Mouse (Mus musculus): ENCODE measurements around the gene Sh3gl2. TPM values are rescaled to one million over a fixed set of nuclear protein-coding genes. Genes with fewer than 3 reads are reported as not detected.
A peak's percentile ranks its signal among the peaks of the same experiment; 100 is the strongest.

Gene Sh3gl2
- total RNA-seq, 1 experiment from 2014 or later, result not detected

- no peak for ATAC-seq (replicated peaks in 1 of 2; ENCODE audit: insufficient read depth in 1 of 2, low FRiP score in 2 of 2, low TSS enrichment in 1 of 2, low read depth in 1 of 2, poor library complexity in 2 of 2, severe bottlenecking in 2 of 2)
These were observed 281.5 kb downstream of the Sh3gl2 start for GRCm38 (mm10) chr4:85486316-85486946.

GRCm38 (mm10) chr4:85505718-85506117 lies 300.8 kb downstream of the Sh3gl2 start:
- ATAC-seq (replicated peaks in 1 of 2; ENCODE audit: insufficient read depth in 1 of 2, low FRiP score in 2 of 2, low TSS enrichment in 1 of 2, low read depth in 1 of 2, poor library complexity in 2 of 2, severe bottlenecking in 2 of 2), result no peak

- ATAC-seq (replicated peaks in 1 of 2; ENCODE audit: insufficient read depth in 1 of 2, low FRiP score in 2 of 2, low TSS enrichment in 1 of 2, low read depth in 1 of 2, poor library complexity in 2 of 2, severe bottlenecking in 2 of 2), result no peak
These were observed 302.1 kb downstream of the Sh3gl2 start for GRCm38 (mm10) chr4:85506976-85507375.

- ATAC-seq (replicated peaks in 1 of 2; ENCODE audit: insufficient read depth in 1 of 2, low FRiP score in 2 of 2, low TSS enrichment in 1 of 2, low read depth in 1 of 2, poor library complexity in 2 of 2, severe bottlenecking in 2 of 2), result no peak
These were observed 302.6 kb downstream of the Sh3gl2 start for GRCm38 (mm10) chr4:85507491-85507890.

- no peak for ATAC-seq (replicated peaks in 1 of 2; ENCODE audit: insufficient read depth in 1 of 2, low FRiP score in 2 of 2, low TSS enrichment in 1 of 2, low read depth in 1 of 2, poor library complexity in 2 of 2, severe bottlenecking in 2 of 2)
These were observed 308.4 kb downstream of the Sh3gl2 start for GRCm38 (mm10) chr4:85513288-85513687.

- no peak for ATAC-seq (replicated peaks in 1 of 2; ENCODE audit: insufficient read depth in 1 of 2, low FRiP score in 2 of 2, low TSS enrichment in 1 of 2, low read depth in 1 of 2, poor library complexity in 2 of 2, severe bottlenecking in 2 of 2)
These were observed 308.9 kb downstream of the Sh3gl2 start, which contains the start of gene Adamtsl1 for GRCm38 (mm10) chr4:85513792-85514191. Gene Adamtsl1 (plus strand): TSS chr4:85514172.

GRCm38 (mm10) chr4:85514205-85514681 lies 309.3 kb downstream of the Sh3gl2 start:
- peak in 1 of 2 experiments; percentile 36; a peak in 1 of 4 replicates for ATAC-seq (replicated peaks in 1 of 2; ENCODE audit: insufficient read depth in 1 of 2, low FRiP score in 2 of 2, low TSS enrichment in 1 of 2, low read depth in 1 of 2, poor library complexity in 2 of 2, severe bottlenecking in 2 of 2)

GRCm38 (mm10) chr4:85526966-85527566 lies 322.1 kb downstream of the Sh3gl2 start:
- ATAC-seq (replicated peaks in 1 of 2; ENCODE audit: insufficient read depth in 1 of 2, low FRiP score in 2 of 2, low TSS enrichment in 1 of 2, low read depth in 1 of 2, poor library complexity in 2 of 2, severe bottlenecking in 2 of 2), result no peak

GRCm38 (mm10) chr4:85529852-85530251 lies 324.9 kb downstream of the Sh3gl2 start:
- no peak for ATAC-seq (replicated peaks in 1 of 2; ENCODE audit: insufficient read depth in 1 of 2, low FRiP score in 2 of 2, low TSS enrichment in 1 of 2, low read depth in 1 of 2, poor library complexity in 2 of 2, severe bottlenecking in 2 of 2)

GRCm38 (mm10) chr4:85539677-85540076 lies 334.8 kb downstream of the Sh3gl2 start:
- no peak for ATAC-seq (replicated peaks in 1 of 2; ENCODE audit: insufficient read depth in 1 of 2, low FRiP score in 2 of 2, low TSS enrichment in 1 of 2, low read depth in 1 of 2, poor library complexity in 2 of 2, severe bottlenecking in 2 of 2)

- no peak for ATAC-seq (replicated peaks in 1 of 2; ENCODE audit: insufficient read depth in 1 of 2, low FRiP score in 2 of 2, low TSS enrichment in 1 of 2, low read depth in 1 of 2, poor library complexity in 2 of 2, severe bottlenecking in 2 of 2)
These were observed 338.3 kb downstream of the Sh3gl2 start for GRCm38 (mm10) chr4:85543221-85543620.

- no peak for ATAC-seq (replicated peaks in 1 of 2; ENCODE audit: insufficient read depth in 1 of 2, low FRiP score in 2 of 2, low TSS enrichment in 1 of 2, low read depth in 1 of 2, poor library complexity in 2 of 2, severe bottlenecking in 2 of 2)
These were observed 349.8 kb downstream of the Sh3gl2 start for GRCm38 (mm10) chr4:85554696-85555095.

GRCm38 (mm10) chr4:85559753-85560152 lies 354.8 kb downstream of the Sh3gl2 start:
- ATAC-seq (replicated peaks in 1 of 2; ENCODE audit: insufficient read depth in 1 of 2, low FRiP score in 2 of 2, low TSS enrichment in 1 of 2, low read depth in 1 of 2, poor library complexity in 2 of 2, severe bottlenecking in 2 of 2), result no peak

- no peak for ATAC-seq (replicated peaks in 1 of 2; ENCODE audit: insufficient read depth in 1 of 2, low FRiP score in 2 of 2, low TSS enrichment in 1 of 2, low read depth in 1 of 2, poor library complexity in 2 of 2, severe bottlenecking in 2 of 2)
These were observed 380.5 kb downstream of the Sh3gl2 start for GRCm38 (mm10) chr4:85585426-85585825.

GRCm38 (mm10) chr4:85588928-85589327 lies 384.0 kb downstream of the Sh3gl2 start:
- no peak for ATAC-seq (replicated peaks in 1 of 2; ENCODE audit: insufficient read depth in 1 of 2, low FRiP score in 2 of 2, low TSS enrichment in 1 of 2, low read depth in 1 of 2, poor library complexity in 2 of 2, severe bottlenecking in 2 of 2)

GRCm38 (mm10) chr4:85591037-85591436 lies 386.1 kb downstream of the Sh3gl2 start:
- no peak for ATAC-seq (replicated peaks in 1 of 2; ENCODE audit: insufficient read depth in 1 of 2, low FRiP score in 2 of 2, low TSS enrichment in 1 of 2, low read depth in 1 of 2, poor library complexity in 2 of 2, severe bottlenecking in 2 of 2)

- no peak for ATAC-seq (replicated peaks in 1 of 2; ENCODE audit: insufficient read depth in 1 of 2, low FRiP score in 2 of 2, low TSS enrichment in 1 of 2, low read depth in 1 of 2, poor library complexity in 2 of 2, severe bottlenecking in 2 of 2)
These were observed 389.2 kb downstream of the Sh3gl2 start for GRCm38 (mm10) chr4:85594159-85594558.

GRCm38 (mm10) chr4:85613331-85613730 lies 408.4 kb downstream of the Sh3gl2 start:
- no peak for ATAC-seq (replicated peaks in 1 of 2; ENCODE audit: insufficient read depth in 1 of 2, low FRiP score in 2 of 2, low TSS enrichment in 1 of 2, low read depth in 1 of 2, poor library complexity in 2 of 2, severe bottlenecking in 2 of 2)

- no peak for ATAC-seq (replicated peaks in 1 of 2; ENCODE audit: insufficient read depth in 1 of 2, low FRiP score in 2 of 2, low TSS enrichment in 1 of 2, low read depth in 1 of 2, poor library complexity in 2 of 2, severe bottlenecking in 2 of 2)
These were observed 413.8 kb downstream of the Sh3gl2 start for GRCm38 (mm10) chr4:85618746-85619145.

Measured in hematopoietic stem cell, adult 5-6 weeks (primary cell).